15 mouse cellular contexts compared by ENCODE assay signal in the genomic region with DNA sequence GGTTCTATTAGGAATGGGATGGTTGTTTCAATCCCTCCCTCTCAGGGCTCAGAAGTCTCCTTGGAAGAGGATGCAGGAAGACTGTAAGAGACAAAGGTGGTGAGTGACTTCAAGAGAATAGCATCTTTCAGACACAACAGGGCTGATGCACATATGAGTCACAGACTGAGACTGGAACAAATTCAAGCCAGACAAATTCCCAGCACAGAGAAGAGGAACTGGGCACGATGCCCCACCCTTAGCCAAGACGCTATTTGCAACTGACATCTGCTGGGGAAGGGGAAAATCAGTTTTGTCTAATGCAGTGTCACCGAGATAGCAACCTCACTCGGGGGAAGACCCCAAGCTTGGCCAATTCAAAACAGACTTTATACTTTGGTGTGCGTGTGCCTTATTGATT. TPM values are rescaled to one million over a fixed set of nuclear protein-coding genes. Genes with fewer than 3 reads are reported as not detected.
DNase-seq lines count a peak whose midpoint lies in the region; ATAC-seq and TF ChIP-seq lines count a peak whose summit lies in the region.
"Had no signal": no experiment of that assay in that cellular context is flagged by ENCODE, and none has a peak within 500 bp of the region (broad histone marks: within the 10 kb centered on the region; RNA-seq: fewer than 3 reads in every experiment).

No protein-coding gene starts in this region.

- H3K36me3 ChIP-seq in forebrain, embryonic 15.5 days: no peaks in the 10 kb centered on the region
- H3K36me3 ChIP-seq in forebrain, embryonic 11.5 days (ENCODE audit: control insufficient read depth, insufficient read depth, low read length): no peaks in the 10 kb centered on the region
- H3K36me3 ChIP-seq in MEL (ENCODE audit: control insufficient read depth in 1 of 2, insufficient read depth in 2 of 2, low read length in 2 of 2) (no peaks in the 10 kb centered on the region), myocyte (ENCODE audit: control insufficient read depth, insufficient read depth) (no peaks in the 10 kb centered on the region)
- H3K36me3 ChIP-seq: hindbrain, embryonic 15.5 days; kidney, embryonic 15.5 days; liver, embryonic 13.5 days; neural tube, embryonic 15.5 days had no signal

- DNase-seq in forebrain, embryonic 11.5 days (ENCODE audit: low spot score): no peak
- peak; percentile 31 for DNase-seq in MEL (ENCODE audit: low read depth, low spot score)
- DNase-seq in cerebellum, postnatal 36 days: peak; percentile 57 to 62
- DNase-seq in lung, postnatal 14 days: no peak
- DNase-seq in gastrocnemius, adult 18-20 months (ENCODE audit: low spot score): no peak
- DNase-seq in kidney, postnatal 14 days: no peak
- DNase-seq: gastrocnemius, postnatal 14 days; liver, embryonic 13.5 days; lung, postnatal 4 days; spleen, adult 18-20 months had no signal

- ATAC-seq in forebrain, embryonic 15.5 days (replicated peaks): 0 out of 2 replicates have a peak, but pooled peaks have one; percentile 55
- no peak for ATAC-seq in forebrain, embryonic 11.5 days (replicated peaks; ENCODE audit: low FRiP score)

- TF ChIP-seq CTCF in MEL (IDR thresholded peaks at IDR 0.05 in 2 of 3, conservative IDR thresholded peaks at IDR 0.05 in 1 of 3; ENCODE audit: control insufficient read depth in 1 of 3, insufficient read depth in 1 of 3, low read depth in 2 of 3, low read length in 3 of 3, poor library complexity in 1 of 3, severe bottlenecking in 1 of 3): no peak

- TF ChIP-seq POLR2A in MEL (IDR thresholded peaks at IDR 0.05; ENCODE audit: control insufficient read depth in 1 of 2, insufficient read depth in 1 of 2, low read depth in 1 of 2, low read length in 2 of 2, poor library complexity in 1 of 2) (no peak), myocyte (IDR thresholded peaks at IDR 0.05; ENCODE audit: insufficient read length, low read depth) (no peak)

- H3K4me3 ChIP-seq in forebrain, embryonic 15.5 days: no peak overlapping the region
- no peak overlapping the region for H3K4me3 ChIP-seq in forebrain, embryonic 11.5 days (ENCODE audit: low read depth, low read length)
- H3K4me3 ChIP-seq in MEL (ENCODE audit: control insufficient read depth in 1 of 2, insufficient read depth in 1 of 2, low read depth in 2 of 2, low read length in 2 of 2) (no peak overlapping the region), myocyte (no peak overlapping the region)
- H3K4me3 ChIP-seq: hindbrain, embryonic 15.5 days; kidney, embryonic 15.5 days; liver, embryonic 13.5 days; neural tube, embryonic 15.5 days had no signal

- H3K4me1 ChIP-seq in forebrain, embryonic 15.5 days: 0 out of 2 replicates have a peak, but pooled peaks cover 4% of the 10 kb centered on the region
- no peaks in the 10 kb centered on the region for H3K4me1 ChIP-seq in forebrain, embryonic 11.5 days (replicated peaks; ENCODE audit: control insufficient read depth, insufficient read depth, low read length)
- H3K4me1 ChIP-seq in MEL (ENCODE audit: control insufficient read depth in 1 of 2, insufficient read depth in 2 of 2, low read length in 2 of 2): no peaks in the 10 kb centered on the region
- H3K4me1 ChIP-seq: hindbrain, embryonic 15.5 days; kidney, embryonic 15.5 days; liver, embryonic 13.5 days; neural tube, embryonic 15.5 days had no signal

- no peak for TF ChIP-seq RAD21 in MEL (IDR thresholded peaks at IDR 0.05; ENCODE audit: low read depth, low read length)

- no peak overlapping the region for H3ac ChIP-seq in myocyte (ENCODE audit: control insufficient read depth, insufficient read length)

- no peaks in the 10 kb centered on the region for H3K79me2 ChIP-seq in MEL (ENCODE audit: control insufficient read depth, insufficient read depth, low read length, poor library complexity)
- no peaks in the 10 kb centered on the region for H3K79me2 ChIP-seq in myocyte (ENCODE audit: control insufficient read depth, insufficient read depth)

- H3K4me2 ChIP-seq in forebrain, embryonic 15.5 days (replicated peaks): no peak overlapping the region
- no peak overlapping the region for H3K4me2 ChIP-seq in forebrain, embryonic 11.5 days (ENCODE audit: low read depth, low read length, severe bottlenecking)
- H3K4me2 ChIP-seq in myocyte (ENCODE audit: low read depth): peak overlapping the region; percentile 67
- H3K4me2 ChIP-seq: hindbrain, embryonic 15.5 days; kidney, embryonic 15.5 days; liver, embryonic 13.5 days; neural tube, embryonic 15.5 days had no signal

- H3K9me3 ChIP-seq in forebrain, embryonic 15.5 days: no peaks in the 10 kb centered on the region
- no peaks in the 10 kb centered on the region for H3K9me3 ChIP-seq in forebrain, embryonic 11.5 days (ENCODE audit: control insufficient read depth, low read length)
- no peaks in the 10 kb centered on the region for H3K9me3 ChIP-seq in MEL (replicated peaks; ENCODE audit: insufficient read depth, low read length)
- H3K9me3 ChIP-seq: hindbrain, embryonic 15.5 days; kidney, embryonic 15.5 days; liver, embryonic 13.5 days; neural tube, embryonic 15.5 days had no signal

- TF ChIP-seq EP300 in MEL (IDR thresholded peaks at IDR 0.05; ENCODE audit: low read depth in 1 of 2, low read length in 2 of 2): no peak

- no peaks in the 10 kb centered on the region for H3K27me3 ChIP-seq in forebrain, embryonic 15.5 days
- H3K27me3 ChIP-seq in forebrain, embryonic 11.5 days (ENCODE audit: control insufficient read depth, insufficient read depth, low read length): no peaks in the 10 kb centered on the region
- H3K27me3 ChIP-seq in MEL (ENCODE audit: control insufficient read depth in 1 of 2, insufficient read depth in 2 of 2, low read length in 2 of 2) (no peaks in the 10 kb centered on the region), myocyte (ENCODE audit: control insufficient read depth, insufficient read depth, insufficient read length) (no peaks in the 10 kb centered on the region)
- H3K27me3 ChIP-seq: hindbrain, embryonic 15.5 days; kidney, embryonic 15.5 days; liver, embryonic 13.5 days; neural tube, embryonic 15.5 days had no signal

- no peak overlapping the region for H3K27ac ChIP-seq in forebrain, embryonic 15.5 days (replicated peaks)
- H3K27ac ChIP-seq in forebrain, embryonic 11.5 days (ENCODE audit: low read depth, low read length): no peak overlapping the region
- H3K27ac ChIP-seq in MEL (ENCODE audit: control insufficient read depth, low read depth, low read length): no peak overlapping the region
- H3K27ac ChIP-seq: hindbrain, embryonic 15.5 days; kidney, embryonic 15.5 days; liver, embryonic 13.5 days; neural tube, embryonic 15.5 days had no signal

- no peak overlapping the region for H3K9ac ChIP-seq in forebrain, embryonic 15.5 days (replicated peaks)
- no peak overlapping the region for H3K9ac ChIP-seq in forebrain, embryonic 11.5 days (ENCODE audit: low read length)
- H3K9ac ChIP-seq in MEL (ENCODE audit: control insufficient read depth, low read depth, low read length, poor library complexity, severe bottlenecking): no peak overlapping the region
- H3K9ac ChIP-seq: hindbrain, embryonic 15.5 days; kidney, embryonic 15.5 days; liver, embryonic 13.5 days; neural tube, embryonic 15.5 days had no signal

- 70% methylated on average over 5 of the region's 5 CpGs for WGBS in forebrain, embryonic 15.5 days
- WGBS in forebrain, embryonic 11.5 days: 86% methylated on average over 5 of the region's 5 CpGs

TF ChIP-seq in MEL, 35 proteins besides CTCF, POLR2A, EP300 and RAD21:
- no peak for TF ChIP-seq MEF2A (IDR thresholded peaks at IDR 0.05; ENCODE audit: extremely low read depth, insufficient replicate concordance, low read depth, low read length, poor library complexity, severe bottlenecking)
- no peak for TF ChIP-seq TBP (IDR thresholded peaks at IDR 0.05; ENCODE audit: low read depth, low read length)
- no peak for TF ChIP-seq POLR2AphosphoS2 (IDR thresholded peaks at IDR 0.05; ENCODE audit: low read length)
- TF ChIP-seq USF1 (IDR thresholded peaks at IDR 0.05; ENCODE audit: low read depth, low read length): no peak
- TF ChIP-seq USF2 (IDR thresholded peaks at IDR 0.05; ENCODE audit: borderline replicate concordance in 1 of 2, insufficient read depth in 1 of 2, low read depth in 1 of 2, low read length in 2 of 2): no peak
- TF ChIP-seq MAX (IDR thresholded peaks at IDR 0.05; ENCODE audit: low read length): no peak
- TF ChIP-seq ZKSCAN1 (IDR thresholded peaks at IDR 0.05; ENCODE audit: low read depth, low read length): no peak
- TF ChIP-seq ZMIZ1 (IDR thresholded peaks at IDR 0.05; ENCODE audit: low read depth, low read length): no peak
- no peak for TF ChIP-seq NELFE (IDR thresholded peaks at IDR 0.05; ENCODE audit: low read depth, low read length)
- no peak for TF ChIP-seq BHLHE40 (IDR thresholded peaks at IDR 0.05; ENCODE audit: borderline replicate concordance, low read depth, low read length)

TF ChIP-seq in myocyte, 11 proteins besides CTCF, POLR2A, EP300 and RAD21:
- TF ChIP-seq MAX (IDR thresholded peaks at IDR 0.05; ENCODE audit: low read depth) (no peak), CEBPB (IDR thresholded peaks at IDR 0.05; ENCODE audit: insufficient read depth, poor library complexity, severe bottlenecking) (0 out of 2 replicates have a peak, but pooled peaks have one; percentile 30)

RNA-seq across cellular contexts. Expression of a gene that starts 9.5 kb away (rescaled TPM):
- 171 and 172 TPM in 2 replicates for polyA plus RNA-seq in forebrain, embryonic 15.5 days (2015; fragmentation: Nextera tagmentation; extraction: Ambion mirVana)
- polyA plus RNA-seq in forebrain, embryonic 11.5 days (2014; fragmentation: Nextera tagmentation; extraction: Ambion mirVana): 88.9 and 90.1 TPM in 2 replicates
- total RNA-seq in MEL (2012; rRNA removed): 0.39 and 0.62 TPM in 2 replicates
- polyA plus RNA-seq in MEL (2012; ENCODE audit: insufficient read depth in 1 of 2, insufficient read length in 2 of 2, low read depth in 1 of 2, low replicate concordance in 2 of 2, missing spikeins in 1 of 2) (under 1 TPM in 1 of 2 experiments, not detected in 1; 0.26 TPM), myocyte (2012; fragmentation: generic; extraction: Trizol) (6.2 TPM)
- total RNA-seq in gastrocnemius, adult 18-20 months (2021): under 1 TPM; 0.40 to 0.68 TPM

Comparison
In these comparisons a context has a peak if more than half of its experiments do, and no peak if none do; other contexts are left out.
1. DNase-seq: peak in MEL (single experiment) and cerebellum, postnatal 36 days (2 of 2); none in forebrain, embryonic 11.5 days (single experiment), lung, postnatal 14 days (single experiment), gastrocnemius, adult 18-20 months (single experiment) and kidney, postnatal 14 days (single experiment).
2. RNA of a gene that starts 9.5 kb away (polyA plus RNA-seq): 171 to 172 TPM in forebrain, embryonic 15.5 days and 88.9 to 90.1 TPM in forebrain, embryonic 11.5 days; 6.2 TPM in myocyte (single experiment) and 0.26 TPM in MEL; every median in the first group is over 10 times any median in the second.